Mouse (Mus musculus): Measurements from ENCODE around the gene Hsdl1.

DNA sequence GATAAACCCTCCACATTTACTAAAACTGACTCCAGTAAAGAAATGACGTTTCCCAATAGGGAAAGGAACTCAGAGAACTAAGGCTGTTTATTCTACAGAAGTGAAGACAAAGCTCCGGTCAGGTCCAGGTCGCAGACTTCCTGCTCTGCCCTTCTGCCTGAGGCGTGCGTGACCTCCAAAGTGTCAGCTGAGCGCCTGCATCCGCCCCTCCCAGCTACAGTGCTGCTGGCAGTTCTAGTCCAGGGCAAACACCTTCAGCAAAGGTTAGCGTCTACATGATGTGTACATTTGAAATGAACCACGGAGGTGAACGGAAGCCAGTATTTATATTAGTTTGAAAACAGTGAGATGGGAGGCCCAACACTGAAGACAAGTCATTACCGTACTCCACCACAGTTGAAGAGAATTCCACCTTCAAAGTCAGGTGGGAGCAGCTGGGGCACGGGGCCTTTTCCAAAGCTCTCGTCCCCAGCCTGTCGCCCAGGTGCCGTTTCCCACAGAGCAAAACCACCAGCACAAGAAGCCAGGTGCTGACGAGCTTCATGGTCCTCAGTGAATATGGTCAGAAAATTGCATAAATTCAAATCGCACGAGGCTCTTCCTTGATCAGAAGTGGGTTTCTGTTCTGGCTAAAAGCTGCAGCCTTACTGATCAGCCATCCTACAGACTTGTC, 27.8 kb downstream of the Hsdl1 start:
- TF ChIP-seq CTCF (conservative IDR thresholded peaks at IDR 0.05; ENCODE audit: low read length) (no peak), POU5F1 (IDR thresholded peaks at IDR 0.05; ENCODE audit: borderline replicate concordance, low read length) (no peak), NANOG (IDR thresholded peaks at IDR 0.05; ENCODE audit: borderline replicate concordance, low read length) (no peak)

Measured in E14TG2a.4 (cell line).